Mouse (Mus musculus) CH12.LX (cell line): ENCODE data around the gene Psme2b. TPM values are rescaled to one million over a fixed set of nuclear protein-coding genes. Genes with fewer than 3 reads are reported as not detected.

ENCODE experiments used
- DNase-seq: peaks from one replicate; pipeline ENCODE4 v3.0.0-alpha.2; 2013; ENCODE audit errors: extremely low read depth
- H3K27ac ChIP-seq: 2 replicates; pipeline ENCODE4 v1.5.1; 2012; ENCODE audit warnings: low read depth, mild to moderate bottlenecking, control low read depth, moderate library complexity; ENCODE audit not compliant: insufficient read depth
- H3K27me3 ChIP-seq: replicated peaks from 2 replicates; pipeline ENCODE3; 2012; ENCODE audit warnings: inconsistent platforms
- H3K36me3 ChIP-seq, 2 experiments: replicated peaks in 1 of 2; 2 replicates each; pipeline versions ENCODE3 to v1.6.1; 2012; ENCODE audit warnings: inconsistent platforms in 1 of 2, low read length in 1 of 2, mild to moderate bottlenecking in 1 of 2, mixed read lengths in 1 of 2, moderate library complexity in 1 of 2; ENCODE audit not compliant: control insufficient read depth in 1 of 2, insufficient read depth in 1 of 2
- H3K4me1 ChIP-seq, 2 experiments: 2 replicates each; pipeline ENCODE4 v1.6.1; 2012; ENCODE audit warnings: inconsistent platforms in 1 of 2, moderate library complexity in 1 of 2; ENCODE audit not compliant: insufficient read depth in 2 of 2, control insufficient read depth in 1 of 2
- H3K4me2 ChIP-seq: 2 replicates; pipeline ENCODE4 v1.6.1; 2012; ENCODE audit warnings: low read depth, mild to moderate bottlenecking, control low read depth; ENCODE audit not compliant: poor library complexity, insufficient read depth, severe bottlenecking
- H3K4me3 ChIP-seq, 3 experiments: fragments of 150-350 bp in 1 of 3; sonication (generic) in 1 of 3; replicated peaks in 1 of 3; 2 replicates each; pipeline versions ENCODE3 to v1.5.1; 2011 to 2012; ENCODE audit warnings: low read depth in 2 of 3, low read length in 2 of 3, mild to moderate bottlenecking in 2 of 3, moderate library complexity in 2 of 3, control low read depth in 1 of 3, improper control_type of control experiment in 1 of 3, inconsistent platforms in 1 of 3, mixed read lengths in 1 of 3; ENCODE audit not compliant: poor library complexity in 1 of 3
- H3K79me2 ChIP-seq: replicated peaks from 2 replicates; pipeline ENCODE4 v1.6.1; 2012; ENCODE audit warnings: mild to moderate bottlenecking, moderate library complexity; ENCODE audit not compliant: control insufficient read depth, poor library complexity, insufficient read depth, severe bottlenecking; ENCODE audit errors: extremely low read depth
- H3K9ac ChIP-seq: 2 replicates; pipeline ENCODE4 v1.6.1; 2012; ENCODE audit warnings: low read depth, mild to moderate bottlenecking, control low read depth, moderate library complexity; ENCODE audit not compliant: insufficient read depth
- H3K9me3 ChIP-seq: replicated peaks from 2 replicates; pipeline ENCODE3; 2012; ENCODE audit warnings: low read length, inconsistent platforms, mixed read lengths
- CHD1 ChIP-seq: IDR thresholded peaks from 2 replicates; pipeline ENCODE4 v1.6.1; 2012; ENCODE audit warnings: low read depth, low read length, improper control_type of control experiment, inconsistent platforms
- CHD2 ChIP-seq: IDR thresholded peaks from 2 replicates; pipeline ENCODE4 v1.6.1; 2011; ENCODE audit warnings: low read length, improper control_type of control experiment
- EP300 ChIP-seq: IDR thresholded peaks from 2 replicates; pipeline ENCODE4 v1.6.1; 2011; ENCODE audit warnings: low read length, improper control_type of control experiment
- ETS1 ChIP-seq: conservative IDR thresholded peaks from 2 replicates; pipeline ENCODE4 v1.6.1; 2012; ENCODE audit warnings: low read depth, mild to moderate bottlenecking, inconsistent platforms, low read length, improper control_type of control experiment, moderate library complexity
- IRF4 ChIP-seq: IDR thresholded peaks from 2 replicates; pipeline ENCODE4 v1.6.1; 2014; ENCODE audit warnings: low read depth, mild to moderate bottlenecking, inconsistent platforms, low read length, improper control_type of control experiment
- MAZ ChIP-seq: IDR thresholded peaks from 2 replicates; pipeline ENCODE4 v1.6.1; 2012; ENCODE audit warnings: low read depth, mild to moderate bottlenecking, inconsistent platforms, low read length, improper control_type of control experiment, moderate library complexity
- ZNF384 ChIP-seq: IDR thresholded peaks from 2 replicates; pipeline ENCODE4 v1.6.1; 2012; ENCODE audit warnings: low read depth, low read length, improper control_type of control experiment, inconsistent platforms
- dilution Hi-C: fragments of 300-500 bp; cut with MboI; formaldehyde crosslinking; loops from 2 replicates; pipeline ENCODE4 v1.14.3; 2020; ENCODE audit warnings: low sequenced_read_pairs; ENCODE audit not compliant: extremely low pct_unique_long_range_greater_than_20kb, extremely low pct_ligation_motif_present
- in situ Hi-C: fragments of 300-500 bp; cut with MboI; formaldehyde crosslinking; loops from 3 replicates; pipeline ENCODE4 v1.14.3; 2019; ENCODE audit warnings: low sequenced_read_pairs, low pct_ligation_motif_present, low pct_unique_long_range_greater_than_20kb, mixed read lengths
- polyA plus RNA-seq: library from polyadenylated mRNA; unstranded; fragments of >175 nt; gene quantifications from 2 replicates; pipeline ENCODE4 v1.2.1, GENCODE M21; 2012; ENCODE audit warnings: low read depth; ENCODE audit not compliant: insufficient read length
- total RNA-seq, 2 experiments: library from RNA; depleted of rRNA; stranded (reverse); fragments of 300-350 nt in 1 of 2; fragments of >200 nt in 1 of 2; gene quantifications; 2 replicates each; pipeline ENCODE4 v1.2.3; 2012 to 2014

Gene Psme2b
- total and polyA plus RNA-seq, 3 experiments: 33.5 to 78.3 (median 62.4) TPM

DNA sequence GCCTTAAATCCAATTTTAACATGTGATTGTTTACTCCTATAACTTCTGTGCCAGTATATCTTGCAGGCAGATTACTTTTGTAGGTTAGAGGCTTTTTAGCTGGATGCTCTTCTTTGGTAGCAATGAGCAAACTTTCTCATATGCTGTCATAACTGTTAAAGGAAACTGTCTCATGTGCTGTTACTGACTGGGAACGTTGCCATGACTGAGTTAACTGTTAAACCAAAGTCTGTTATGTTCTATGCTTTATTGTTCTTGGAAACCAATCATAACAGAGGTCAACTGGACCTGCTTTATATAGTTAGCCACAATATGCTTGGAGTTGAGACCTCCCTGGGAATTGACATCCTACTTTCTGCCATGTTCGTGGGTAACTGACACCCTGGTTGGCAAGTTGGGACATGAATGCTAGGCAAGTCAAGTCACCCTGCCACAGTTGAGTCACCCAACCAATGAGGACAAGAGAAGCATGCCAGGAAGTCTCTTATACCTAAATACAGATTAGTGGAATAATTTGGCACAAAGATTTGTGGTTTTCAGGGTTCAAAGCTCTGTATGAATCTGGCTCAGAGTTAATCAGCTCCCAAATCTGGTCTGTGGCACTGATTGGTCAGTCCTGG is 47.1 kb downstream of the Psme2b start:
- no peak for TF ChIP-seq MAZ
- peak; percentile 19; the same call in 1 of the 2 replicates for TF ChIP-seq CHD2
- peak; percentile 42; the same call in 1 of the 2 replicates for TF ChIP-seq EP300
- TF ChIP-seq CHD1: peak; percentile 93
- TF ChIP-seq ETS1: 0 out of 2 replicates have a peak, but pooled peaks have one; percentile 11
- no peak for TF ChIP-seq ZNF384
- TF ChIP-seq IRF4: 0 out of 2 replicates have a peak, but pooled peaks have one; percentile 33
- H3K9ac ChIP-seq: no peak overlapping the region
- peak; percentile 27 for DNase-seq
- no peaks in the 10 kb centered on the region for H3K79me2 ChIP-seq
- H3K9me3 ChIP-seq: no peaks in the 10 kb centered on the region
- no peaks in the 10 kb centered on the region for H3K27me3 ChIP-seq
- peak overlapping the region; percentile 46; the same call in 1 of the 2 replicates for H3K27ac ChIP-seq
- peaks cover 26 to 78% of the 10 kb centered on the region in 2 experiments for H3K4me1 ChIP-seq
- in situ Hi-C loops (no loop called here), dilution Hi-C loops (no loop called here)
- no peak overlapping the region for H3K4me3 ChIP-seq
- no peaks in the 10 kb centered on the region for H3K36me3 ChIP-seq
- no peak overlapping the region; the same call in 1 of the 2 replicates for H3K4me2 ChIP-seq

Other genes with a start within 250 kb of the Psme2b start
- gene Rack1, start 145.9 kb downstream of the Psme2b start, total RNA-seq (2012; rRNA removed): 5,582 and 6,330 TPM in 2 replicates
- 4,885 and 5,265 TPM in 2 replicates for gene Rack1, start 145.9 kb downstream of the Psme2b start, total RNA-seq (2014; rRNA removed)
- 3,744 and 4,313 TPM in 2 replicates for gene Rack1, start 145.9 kb downstream of the Psme2b start, polyA plus RNA-seq
- 30.2 and 36.0 TPM in 2 replicates for gene Trim41, start 128.8 kb downstream of the Psme2b start, total RNA-seq (2012; rRNA removed)
- gene Trim41, start 128.8 kb downstream of the Psme2b start, total RNA-seq (2014; rRNA removed): 18.8 and 20.9 TPM in 2 replicates
- gene Trim41, start 128.8 kb downstream of the Psme2b start, polyA plus RNA-seq: 51.6 and 63.7 TPM in 2 replicates
- 20.8 and 34.6 TPM in 2 replicates for gene Trim7, start 120.0 kb downstream of the Psme2b start, total RNA-seq (2012; rRNA removed)
- 9.2 and 9.5 TPM in 2 replicates for gene Trim7, start 120.0 kb downstream of the Psme2b start, total RNA-seq (2014; rRNA removed)
- gene Trim7, start 120.0 kb downstream of the Psme2b start, polyA plus RNA-seq: 11.6 and 15.1 TPM in 2 replicates
- 6.8 and 7.1 TPM in 2 replicates for gene Gm12184, start 119.5 kb downstream of the Psme2b start, total RNA-seq (2012; rRNA removed)
- gene Gm12184, start 119.5 kb downstream of the Psme2b start, total RNA-seq (2014; rRNA removed): 51.6 and 61.0 TPM in 2 replicates
- gene Gm12184, start 119.5 kb downstream of the Psme2b start, polyA plus RNA-seq: 5.6 and 17.1 TPM in 2 replicates
- gene Irgm1, start 74.5 kb downstream of the Psme2b start, total RNA-seq (2012; rRNA removed): 25.7 and 35.0 TPM in 2 replicates
- 58.1 and 63.8 TPM in 2 replicates for gene Irgm1, start 74.5 kb downstream of the Psme2b start, total RNA-seq (2014; rRNA removed)
- 49.0 and 52.2 TPM in 2 replicates for gene Irgm1, start 74.5 kb downstream of the Psme2b start, polyA plus RNA-seq
- gene Gm5431, start 44.0 kb downstream of the Psme2b start, total RNA-seq (2012; rRNA removed): 0.89 and 0.97 TPM in 2 replicates
- 1.7 and 2.0 TPM in 2 replicates for gene Gm5431, start 44.0 kb downstream of the Psme2b start, total RNA-seq (2014; rRNA removed)
- gene Gm5431, start 44.0 kb downstream of the Psme2b start, polyA plus RNA-seq: 3.1 and 4.9 TPM in 2 replicates
- gene Olfr56, start 32.7 kb upstream of the Psme2b start, total RNA-seq (2012; rRNA removed): not detected in 2 replicates
- not detected in 2 replicates for gene Olfr56, start 32.7 kb upstream of the Psme2b start, total RNA-seq (2014; rRNA removed)
- 0.12 TPM in 1 of 2 replicates, not detected in the other for gene Olfr56, start 32.7 kb upstream of the Psme2b start, polyA plus RNA-seq
- 6.4 and 7.4 TPM in 2 replicates for gene 9930111J21Rik1, start 33.2 kb upstream of the Psme2b start, total RNA-seq (2012; rRNA removed)
- 3.4 and 4.3 TPM in 2 replicates for gene 9930111J21Rik1, start 33.2 kb upstream of the Psme2b start, total RNA-seq (2014; rRNA removed)
- gene 9930111J21Rik1, start 33.2 kb upstream of the Psme2b start, polyA plus RNA-seq: 6.0 and 7.8 TPM in 2 replicates
- gene Gm12185, start 46.0 kb upstream of the Psme2b start, total RNA-seq (2012; rRNA removed): 0.04 TPM in 2 replicates
- gene Gm12185, start 46.0 kb upstream of the Psme2b start, total RNA-seq (2014; rRNA removed): 0.08 TPM in 1 of 2 replicates, not detected in the other
- gene Gm12185, start 46.0 kb upstream of the Psme2b start, polyA plus RNA-seq: 0.14 and 0.50 TPM in 2 replicates
- gene Tgtp1, start 48.0 kb upstream of the Psme2b start, total RNA-seq (2012; rRNA removed): 0.04 TPM in 1 of 2 replicates, not detected in the other
- 0.07 TPM in 1 of 2 replicates, not detected in the other for gene Tgtp1, start 48.0 kb upstream of the Psme2b start, total RNA-seq (2014; rRNA removed)
- 0.21 TPM in 1 of 2 replicates, not detected in the other for gene Tgtp1, start 48.0 kb upstream of the Psme2b start, polyA plus RNA-seq
- 6.9 and 9.9 TPM in 2 replicates for gene 9930111J21Rik2, start 105.1 kb upstream of the Psme2b start, total RNA-seq (2012; rRNA removed)
- 18.5 and 21.4 TPM in 2 replicates for gene 9930111J21Rik2, start 105.1 kb upstream of the Psme2b start, total RNA-seq (2014; rRNA removed)
- gene 9930111J21Rik2, start 105.1 kb upstream of the Psme2b start, polyA plus RNA-seq: 20.7 and 22.7 TPM in 2 replicates
- gene Tgtp2, start 118.0 kb upstream of the Psme2b start, total RNA-seq (2012; rRNA removed): 0.08 TPM in 1 of 2 replicates, not detected in the other
- gene Tgtp2, start 118.0 kb upstream of the Psme2b start, total RNA-seq (2014; rRNA removed): 0.07 and 0.43 TPM in 2 replicates
- 0.18 TPM in 1 of 2 replicates, not detected in the other for gene Tgtp2, start 118.0 kb upstream of the Psme2b start, polyA plus RNA-seq
- gene Ifi47, start 130.4 kb upstream of the Psme2b start, total RNA-seq (2012; rRNA removed): 6.2 and 7.2 TPM in 2 replicates
- gene Ifi47, start 130.4 kb upstream of the Psme2b start, total RNA-seq (2014; rRNA removed): 2.3 and 2.8 TPM in 2 replicates
- gene Ifi47, start 130.4 kb upstream of the Psme2b start, polyA plus RNA-seq: 2.7 and 3.2 TPM in 2 replicates
- gene Olfr1396, start 168.7 kb upstream of the Psme2b start, total RNA-seq (2012; rRNA removed): not detected in 2 replicates
- gene Olfr1396, start 168.7 kb upstream of the Psme2b start, total RNA-seq (2014; rRNA removed): not detected in 2 replicates
- not detected in 2 replicates for gene Olfr1396, start 168.7 kb upstream of the Psme2b start, polyA plus RNA-seq
- not detected in 2 replicates for gene Olfr1395, start 196.1 kb upstream of the Psme2b start, total RNA-seq (2012; rRNA removed)
- gene Olfr1395, start 196.1 kb upstream of the Psme2b start, total RNA-seq (2014; rRNA removed): not detected in 2 replicates
- not detected in 2 replicates for gene Olfr1395, start 196.1 kb upstream of the Psme2b start, polyA plus RNA-seq
- gene Olfr1394, start 208.2 kb upstream of the Psme2b start, total RNA-seq (2012; rRNA removed): not detected in 2 replicates
- gene Olfr1394, start 208.2 kb upstream of the Psme2b start, total RNA-seq (2014; rRNA removed): not detected in 2 replicates
- not detected in 2 replicates for gene Olfr1394, start 208.2 kb upstream of the Psme2b start, polyA plus RNA-seq
- 0.17 and 0.34 TPM in 2 replicates for gene Btnl9, start 241.0 kb upstream of the Psme2b start, total RNA-seq (2012; rRNA removed)
- not detected in 2 replicates for gene Btnl9, start 241.0 kb upstream of the Psme2b start, total RNA-seq (2014; rRNA removed)
- gene Btnl9, start 241.0 kb upstream of the Psme2b start, polyA plus RNA-seq: 0.04 and 0.20 TPM in 2 replicates